Mouse (Mus musculus) gastrocnemius, postnatal 36 days (tissue): ENCODE measurements around the gene Cep85l. TPM values are rescaled to one million over a fixed set of nuclear protein-coding genes. Genes with fewer than 3 reads are reported as not detected.

ENCODE experiments used
- DNase-seq, 2 experiments: peaks; one replicate each; pipeline ENCODE4 v3.0.0; 2022
- intact Hi-C: fragments of 180-260 bp; cut with DNase I; formaldehyde crosslinking; loops from one replicate; pipeline ENCODE4 v1.15.1; 2025
- total RNA-seq, 2 experiments: library from RNA; stranded (reverse); gene quantifications; 2 replicates each; pipeline ENCODE4 v1.2.3; 2021

Gene Cep85l
- total RNA-seq, 2 experiments from 2014 or later = 61.9 to 66.6 TPM

DNA sequence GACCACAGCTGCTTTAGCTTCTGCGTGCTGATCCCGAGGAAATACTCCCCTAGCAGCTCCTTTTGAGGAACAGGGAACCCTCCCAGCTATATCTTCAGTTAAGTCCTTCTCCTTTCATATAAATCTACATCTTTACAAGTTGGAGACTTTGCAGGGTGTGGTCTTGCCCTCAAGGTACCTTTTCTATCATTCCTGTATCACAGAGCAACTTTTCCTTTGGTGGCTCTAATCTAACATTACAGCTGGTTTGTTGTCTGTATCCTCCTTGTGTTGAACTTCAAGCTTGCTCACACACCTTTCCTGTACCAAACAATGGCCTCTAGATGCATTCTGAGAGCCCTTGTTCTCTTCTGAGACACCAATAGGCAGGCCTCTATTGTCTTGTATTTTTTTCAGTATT is 145.1 kb downstream of the Cep85l start:
- intact Hi-C loops = no loop called here
- no peak for DNase-seq

GRCm38 (mm10) chr10:53234086-53234613 is 145.6 kb downstream of the Cep85l start:
- intact Hi-C loops = no loop called here

GRCm38 (mm10) chr10:53230809-53231208 is 148.9 kb downstream of the Cep85l start:
- intact Hi-C loops = no loop called here
- DNase-seq = no peak

More at GRCm38 (mm10) chr10:53234086-53234613, 145.6 kb downstream of the Cep85l start:
- DNase-seq = no peak

DNA sequence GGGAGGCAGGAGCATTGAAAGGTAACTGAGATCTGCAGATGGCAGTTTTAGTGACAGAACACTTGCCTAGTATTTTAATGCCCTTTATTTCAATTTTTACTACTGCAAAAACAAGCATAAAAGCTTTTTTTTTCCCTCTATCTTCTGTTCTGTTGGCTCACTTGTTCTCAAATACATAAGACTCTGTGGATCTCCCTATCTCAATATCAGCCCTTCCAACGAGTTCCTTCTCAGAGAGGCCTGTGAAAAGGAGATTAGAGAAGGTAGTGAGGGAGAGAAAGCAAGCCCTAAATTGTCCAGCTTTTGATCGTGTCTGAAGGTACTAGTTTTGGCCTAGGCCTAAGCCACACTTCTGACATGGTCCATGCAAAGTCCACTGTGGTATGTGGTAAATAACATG is 150.6 kb downstream of the Cep85l start:
- intact Hi-C loops = no loop called here
- no peak for DNase-seq

Other genes with a start within 250 kb of the Cep85l start
- 1 to 10 TPM; 4.5 to 7.9 TPM for gene Pln, start 42.3 kb downstream of the Cep85l start, total RNA-seq
- gene Asf1a, start 216.8 kb upstream of the Cep85l start, total RNA-seq = 10 to 100 TPM; 17.4 to 23.4 TPM